Mouse (Mus musculus) lung, adult 2 months (tissue): ENCODE results near the gene Rps2.
"Not testable (repeated sequence)": the region's sequence is repeated elsewhere in the genome, so short reads cannot be mapped to it uniquely, and the experiment has no call there.

Source experiments
- CTCF ChIP-seq: fragments of 200-500 bp; IDR thresholded peaks from 2 replicates; pipeline ENCODE4 v1.5.1; 2011; ENCODE audit warnings: mild to moderate bottlenecking, low read length, control low read depth; ENCODE audit not compliant: insufficient read depth
- POLR2A ChIP-seq: fragments of 200-500 bp; IDR thresholded peaks from 2 replicates; pipeline ENCODE4 v1.6.1; 2011; ENCODE audit warnings: low read depth, mild to moderate bottlenecking, control low read depth, low read length, borderline replicate concordance; ENCODE audit errors: extremely low read depth

GRCm38 (mm10) chr17:24669214-24669544 is 48.7 kb upstream of the Rps2 start:
- not testable (repeated sequence) for TF ChIP-seq CTCF, POLR2A
